Mouse (Mus musculus) embryonic fibroblast, embryonic 13.5 days (primary cell): ENCODE data around the gene Hfm1. TPM values are rescaled to one million over a fixed set of nuclear protein-coding genes. Genes with fewer than 3 reads are reported as not detected.

ENCODE experiments used
- H3K27ac ChIP-seq: 2 replicates; pipeline ENCODE4 v1.5.1; 2012; ENCODE audit warnings: low read length, control low read depth, inconsistent platforms; ENCODE audit not compliant: insufficient read depth
- H3K4me1 ChIP-seq: 2 replicates; pipeline ENCODE4 v1.6.1; 2011; ENCODE audit warnings: low read length; ENCODE audit not compliant: control insufficient read depth, insufficient read depth
- H3K4me3 ChIP-seq: 2 replicates; pipeline ENCODE4 v1.5.1; 2011; ENCODE audit warnings: mild to moderate bottlenecking, control low read depth, low read length; ENCODE audit not compliant: insufficient read depth
- CTCF ChIP-seq: IDR thresholded peaks from 2 replicates; pipeline ENCODE4 v1.5.1; 2011; ENCODE audit warnings: mild to moderate bottlenecking, control low read depth, low read length, moderate library complexity, borderline replicate concordance; ENCODE audit not compliant: insufficient read depth
- POLR2A ChIP-seq: IDR thresholded peaks from 2 replicates; pipeline ENCODE4 v1.6.1; 2011; ENCODE audit warnings: low read depth, mild to moderate bottlenecking, control low read depth, low read length, moderate library complexity
- polyA plus RNA-seq: library from polyadenylated mRNA; stranded (reverse); fragments of >200 nt; gene quantifications from 2 replicates; pipeline ENCODE4 v1.2.4, GENCODE M21; 2011; ENCODE audit warnings: low read depth; ENCODE audit not compliant: missing spikeins, insufficient read length

Gene Hfm1
- polyA plus RNA-seq, 1 experiment: not detected

- no peak for TF ChIP-seq CTCF
- TF ChIP-seq POLR2A: no peak
- Histone ChIP-seq H3K27ac (no peak overlapping the region), H3K4me3 (no peak overlapping the region), H3K4me1 (no peaks in the 10 kb centered on the region)
Measured at GRCm38 (mm10) chr5:106946342-106946741, 20.2 kb upstream of the Hfm1 start.

DNA sequence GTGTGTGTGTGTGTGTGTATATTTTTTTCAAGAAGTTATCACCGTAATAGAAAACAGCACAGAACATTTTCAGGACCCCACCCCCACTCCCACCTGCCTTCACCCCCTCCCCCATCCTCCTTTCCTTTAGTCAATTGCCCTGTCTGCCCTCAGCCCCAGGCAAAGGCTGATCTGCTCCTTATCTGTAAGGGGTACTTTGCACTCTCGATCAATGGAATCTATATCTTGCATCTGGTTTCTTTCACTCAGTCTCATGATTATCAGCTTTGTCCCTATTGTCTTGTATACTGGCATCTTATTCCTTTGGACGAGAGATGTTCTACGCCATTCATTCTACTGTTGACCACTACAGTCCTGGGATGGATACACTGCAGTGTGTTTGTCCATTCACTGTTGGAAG, 1.9 kb upstream of the Hfm1 start:
- Histone ChIP-seq H3K27ac (no peak overlapping the region), H3K4me1 (no peaks in the 10 kb centered on the region), H3K4me3 (no peak overlapping the region)
- no peak for TF ChIP-seq POLR2A

DNA sequence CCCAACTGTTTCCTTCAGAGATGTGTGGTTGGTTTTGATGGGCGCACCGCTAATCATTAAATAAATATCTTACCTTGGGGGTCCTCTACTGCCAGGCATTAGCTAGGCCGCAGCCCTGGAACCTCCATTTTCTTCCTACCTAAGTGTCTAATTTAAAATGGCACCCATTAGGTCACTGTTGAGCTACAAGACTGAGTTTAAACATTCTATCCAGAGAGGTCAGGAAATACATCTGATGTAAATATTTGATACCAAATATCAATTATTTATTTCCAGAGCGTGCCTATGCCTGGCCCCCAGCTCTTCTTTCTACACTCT, 207 bp upstream of the Hfm1 start:
- Histone ChIP-seq H3K4me1 (no peaks in the 10 kb centered on the region), H3K27ac (no peak overlapping the region), H3K4me3 (peak overlapping the region; percentile 53; the same call in 1 of the 2 replicates)
- TF ChIP-seq POLR2A (no peak), CTCF (no peak)

GRCm38 (mm10) chr5:106919315-106919714, 6.8 kb downstream of the Hfm1 start:
- no peaks in the 10 kb centered on the region for H3K4me1 ChIP-seq
- no peak overlapping the region for H3K4me3 ChIP-seq
- H3K27ac ChIP-seq: no peak overlapping the region
- TF ChIP-seq POLR2A: no peak
- TF ChIP-seq CTCF: no peak

GRCm38 (mm10) chr5:106896879-106897278, 29.2 kb downstream of the Hfm1 start:
- TF ChIP-seq POLR2A: no peak
- no peak for TF ChIP-seq CTCF
- Histone ChIP-seq H3K4me3 (no peak overlapping the region), H3K27ac (no peak overlapping the region), H3K4me1 (no peaks in the 10 kb centered on the region)

- no peak overlapping the region for H3K4me3 ChIP-seq
- H3K4me1 ChIP-seq: no peaks in the 10 kb centered on the region
- H3K27ac ChIP-seq: no peak overlapping the region
- TF ChIP-seq CTCF (no peak), POLR2A (no peak)
Measured at GRCm38 (mm10) chr5:106891773-106892172, 34.3 kb downstream of the Hfm1 start.

DNA sequence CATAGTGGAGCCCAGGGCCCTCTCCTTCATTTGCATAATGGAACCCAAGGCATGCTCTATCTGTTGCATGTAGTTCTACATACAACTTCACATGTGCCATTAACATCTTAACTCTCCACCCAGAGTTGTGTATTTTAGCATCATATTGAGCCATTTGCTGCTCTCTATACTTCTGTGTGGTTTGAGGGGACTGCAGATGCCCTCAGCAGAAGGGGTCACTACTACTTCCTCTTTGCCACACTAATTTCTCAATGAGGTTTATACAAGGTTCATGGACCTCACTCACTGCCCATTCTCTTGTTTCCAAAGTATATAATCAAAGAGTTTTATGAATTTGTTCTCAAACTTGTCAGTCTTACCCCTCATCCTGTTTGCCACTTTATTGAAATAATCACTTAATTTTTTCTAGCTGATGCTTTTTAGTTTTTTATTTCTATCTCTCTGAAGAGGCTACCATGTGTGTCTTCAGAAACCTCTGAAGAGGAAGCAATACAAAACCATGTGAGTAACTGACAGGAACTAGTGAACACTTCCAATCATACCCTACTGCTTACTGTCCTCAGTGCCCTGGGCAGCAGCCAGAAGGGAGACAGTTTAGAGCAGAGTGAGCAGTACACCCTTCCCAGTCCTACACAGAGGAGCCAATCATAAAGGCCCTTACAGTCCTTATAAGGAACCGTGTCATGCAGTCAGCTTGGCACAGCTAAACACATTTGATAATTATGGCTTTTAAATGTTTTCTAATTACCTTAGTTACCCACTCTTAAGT, 38.6 kb downstream of the Hfm1 start:
- Histone ChIP-seq H3K4me3 (no peak overlapping the region), H3K4me1 (no peaks in the 10 kb centered on the region), H3K27ac (no peak overlapping the region)
- TF ChIP-seq CTCF (no peak), POLR2A (no peak)

DNA sequence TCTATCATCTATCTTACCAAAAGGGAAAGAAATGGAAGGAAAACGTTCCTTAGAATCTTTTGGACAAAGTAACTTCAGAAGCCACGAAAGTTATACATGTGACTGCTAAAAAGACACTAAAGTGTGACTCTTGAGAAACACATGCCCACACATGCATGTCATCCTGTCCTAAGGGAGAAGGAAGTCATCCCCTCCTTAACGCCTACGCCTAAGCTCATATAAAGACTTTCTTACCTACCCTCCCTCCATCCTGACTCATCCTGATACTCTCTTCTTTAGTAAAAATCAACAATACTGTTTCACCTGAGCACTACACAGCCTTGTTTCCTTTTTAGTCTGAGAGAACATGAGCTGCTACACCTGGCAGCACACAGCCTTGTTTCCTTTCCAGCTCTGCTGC, 40.6 kb downstream of the Hfm1 start:
- H3K4me1 ChIP-seq: no peaks in the 10 kb centered on the region
- TF ChIP-seq POLR2A (no peak), CTCF (no peak)
- H3K27ac ChIP-seq: no peak overlapping the region
- H3K4me3 ChIP-seq: no peak overlapping the region

GRCm38 (mm10) chr5:106876438-106876837, 49.7 kb downstream of the Hfm1 start:
- no peak overlapping the region for H3K27ac ChIP-seq
- no peak overlapping the region for H3K4me3 ChIP-seq
- TF ChIP-seq CTCF (no peak), POLR2A (no peak)
- no peaks in the 10 kb centered on the region for H3K4me1 ChIP-seq

DNA sequence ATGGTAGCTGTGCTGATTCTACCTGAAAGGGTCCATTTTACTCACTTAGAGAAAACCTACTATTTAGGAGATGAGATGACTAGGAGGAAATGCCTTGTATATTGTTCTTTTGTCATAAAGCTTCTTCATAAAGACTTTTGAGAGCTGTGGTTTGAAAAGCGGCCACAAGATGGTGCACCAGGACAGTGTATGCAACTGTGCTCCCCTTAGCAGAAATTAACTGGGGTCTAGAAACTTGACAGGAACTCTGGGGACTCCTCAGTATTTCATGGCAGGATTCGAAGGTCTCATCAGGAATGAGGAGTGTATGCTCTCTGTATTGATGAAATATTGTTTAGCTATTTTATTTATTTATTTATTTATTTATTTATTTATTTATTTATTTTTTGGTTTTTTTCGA, 65.7 kb downstream of the Hfm1 start:
- H3K4me3 ChIP-seq: no peak overlapping the region
- no peak overlapping the region for H3K27ac ChIP-seq
- TF ChIP-seq POLR2A (no peak), CTCF (peak; percentile 35; the same call in 1 of the 2 replicates)

GRCm38 (mm10) chr5:106853284-106853683, 72.8 kb downstream of the Hfm1 start:
- Histone ChIP-seq H3K27ac (no peak overlapping the region), H3K4me1 (no peaks in the 10 kb centered on the region), H3K4me3 (no peak overlapping the region)
- TF ChIP-seq CTCF: no peak
- no peak for TF ChIP-seq POLR2A

More for the DNA sequence above, 65.7 kb downstream of the Hfm1 start:
- H3K4me1 ChIP-seq: no peaks in the 10 kb centered on the region
